Mouse (Mus musculus) ovary, postnatal 36 days (tissue): Measurements from ENCODE around the gene Scn2b.

Experiments
- DNase-seq: peaks from one replicate; pipeline ENCODE4 v3.0.0; 2022; ENCODE audit warnings: low spot score, mixed read lengths

The Scn2b gene

DNA sequence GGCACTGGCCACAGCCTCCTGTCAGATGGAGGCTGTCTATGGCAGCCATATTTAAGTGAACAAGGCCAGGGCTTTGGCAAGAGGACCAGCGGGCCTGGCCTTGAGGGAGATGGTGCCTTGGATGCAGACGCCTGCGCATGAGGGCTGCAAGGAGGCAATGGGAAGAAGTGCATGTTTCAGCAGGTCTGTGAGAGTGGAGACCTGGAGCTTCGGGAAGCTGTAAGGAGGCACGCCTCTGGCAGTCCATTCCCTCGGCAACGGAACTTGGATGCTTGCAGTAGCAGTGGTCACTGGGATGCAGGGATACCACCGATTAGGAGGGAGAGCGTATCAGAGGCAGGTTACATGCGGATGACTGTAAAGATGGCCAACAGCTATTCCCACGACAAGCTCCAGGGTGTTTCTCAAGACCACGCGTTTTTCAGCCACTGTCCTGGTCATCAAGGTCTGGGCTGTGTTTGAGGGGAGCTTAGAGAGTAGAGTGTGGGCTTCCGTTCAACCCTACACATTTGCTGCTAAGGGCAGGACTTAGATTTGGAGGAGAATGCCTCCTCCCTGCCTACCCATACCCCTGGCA is 2.5 kb downstream of the Scn2b start:
- no peak for DNase-seq

DNA sequence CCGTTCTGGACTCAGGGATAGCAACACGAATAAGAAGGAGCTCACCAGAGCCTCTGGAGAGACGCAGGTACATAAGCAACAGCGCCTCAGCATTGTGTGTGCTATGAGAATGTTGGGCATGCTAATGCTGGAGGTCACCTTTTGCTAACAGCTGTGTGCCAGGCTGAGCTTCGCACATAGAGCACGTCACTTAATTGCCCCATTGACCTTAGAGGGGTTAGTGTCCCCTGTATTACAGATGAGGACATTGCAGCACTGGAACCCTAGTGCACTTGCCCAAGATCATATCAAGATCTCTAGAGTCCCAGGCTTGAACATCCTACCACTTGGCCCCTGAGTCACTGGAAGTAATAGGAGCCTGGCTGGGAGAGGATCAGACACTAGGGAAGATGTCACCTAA is 3.0 kb downstream of the Scn2b start:
- DNase-seq, result no peak

DNA sequence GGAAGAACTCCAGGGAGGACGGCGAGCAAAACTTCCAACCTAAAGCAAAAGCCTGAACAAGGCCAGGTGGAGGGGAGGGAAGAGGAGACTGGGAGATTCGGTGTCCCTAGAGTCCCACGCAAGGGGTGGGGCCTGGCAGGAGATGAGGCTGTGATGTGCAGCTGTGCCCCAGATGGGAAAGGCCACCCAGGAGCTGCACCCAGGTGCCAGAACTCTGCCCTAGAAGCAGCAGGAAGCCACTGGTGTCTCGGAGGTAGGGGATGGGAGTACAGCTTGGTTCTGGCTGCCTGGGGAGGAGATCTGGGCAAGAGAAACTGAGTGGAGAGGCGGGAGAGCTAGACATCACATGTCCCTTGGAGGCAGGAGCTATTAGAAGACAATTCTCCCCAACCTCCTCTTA is 3.4 kb downstream of the Scn2b start:
- DNase-seq, result no peak

DNA sequence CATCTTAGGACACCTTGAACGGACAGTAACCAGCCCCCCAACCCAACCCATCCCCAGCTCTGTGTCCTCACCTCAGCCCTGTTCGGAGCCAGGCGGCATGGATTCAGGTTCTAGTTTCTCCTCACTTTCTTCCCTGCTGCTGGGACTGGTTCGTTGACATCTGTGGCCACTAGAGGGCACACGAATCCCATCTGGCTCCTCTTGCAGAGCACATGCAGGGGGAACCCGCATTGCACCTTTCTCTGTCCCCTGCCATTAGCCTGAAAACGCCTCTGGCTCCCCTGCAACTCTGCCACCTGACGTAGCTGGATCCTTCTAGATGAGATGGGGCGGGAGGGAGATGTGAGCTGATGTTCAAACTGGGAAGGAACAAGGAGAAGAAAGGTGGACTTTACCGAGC is 4.2 kb downstream of the Scn2b start:
- peak; percentile 68 for DNase-seq

DNA sequence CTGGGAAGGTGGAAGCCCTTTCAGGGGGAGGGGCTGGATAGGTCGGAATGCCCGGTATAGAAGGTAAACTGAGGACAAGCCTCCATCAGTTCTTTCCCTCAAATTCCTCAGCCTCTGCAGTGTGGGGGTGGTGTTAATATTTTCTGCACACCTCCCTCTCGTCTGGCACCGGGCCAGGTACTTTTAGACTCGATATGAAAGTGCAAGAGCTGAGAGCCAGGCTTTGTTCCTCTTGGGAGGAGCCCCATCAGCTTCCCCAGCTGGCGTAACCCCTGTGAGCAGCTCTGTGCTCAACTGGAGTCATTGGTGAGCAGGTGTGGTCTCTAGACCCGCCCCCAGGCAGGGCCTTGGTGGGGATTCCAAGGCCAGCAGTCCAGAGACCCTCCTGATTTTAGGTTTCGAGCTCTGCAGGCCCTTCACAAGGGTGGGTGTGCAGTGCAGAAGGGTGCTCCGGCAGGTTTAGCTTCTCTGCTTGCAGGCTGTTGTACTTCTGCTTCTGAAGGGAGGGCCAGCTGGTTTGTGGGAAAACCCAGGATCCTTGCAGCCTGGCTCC is 4.7 kb downstream of the Scn2b start:
- peak; percentile 25 for DNase-seq

DNA sequence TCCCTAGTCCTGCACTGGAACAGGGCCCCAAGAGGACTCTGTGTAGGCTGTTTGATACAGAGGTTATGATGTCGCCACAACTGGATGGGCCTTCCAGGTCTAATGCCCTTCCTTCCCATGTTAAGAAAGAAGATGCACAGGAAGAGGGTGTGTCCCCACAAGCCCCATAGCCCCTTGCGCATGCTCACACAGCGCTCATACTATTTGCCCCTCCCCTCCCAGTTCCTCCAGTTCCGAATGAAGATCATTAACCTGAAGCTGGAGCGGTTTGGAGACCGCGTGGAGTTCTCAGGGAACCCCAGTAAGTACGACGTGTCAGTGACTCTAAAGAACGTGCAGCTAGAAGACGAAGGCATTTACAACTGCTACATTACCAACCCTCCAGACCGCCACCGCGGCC is 7.6 kb downstream of the Scn2b start:
- DNase-seq, result no peak

DNA sequence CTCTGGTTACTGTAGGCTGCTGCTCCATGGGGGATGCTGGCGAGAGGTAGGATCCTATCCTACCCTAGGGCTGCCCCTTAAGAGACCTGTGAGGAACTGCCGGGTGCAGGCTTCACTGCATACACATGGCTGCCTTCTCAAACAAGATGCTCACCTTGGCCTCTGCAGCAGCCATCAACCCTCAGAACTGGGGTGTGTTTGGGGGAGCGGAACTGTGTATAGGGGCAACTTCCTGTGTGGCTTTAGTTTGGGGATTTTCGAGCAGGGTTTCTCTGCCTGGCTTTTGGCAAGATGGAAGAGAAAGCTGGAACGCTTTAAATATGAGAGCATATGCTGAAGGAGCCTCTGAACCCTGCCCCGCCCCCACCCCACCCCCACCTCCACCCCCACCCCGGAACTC is 9.4 kb downstream of the Scn2b start:
- DNase-seq, result no peak

DNA sequence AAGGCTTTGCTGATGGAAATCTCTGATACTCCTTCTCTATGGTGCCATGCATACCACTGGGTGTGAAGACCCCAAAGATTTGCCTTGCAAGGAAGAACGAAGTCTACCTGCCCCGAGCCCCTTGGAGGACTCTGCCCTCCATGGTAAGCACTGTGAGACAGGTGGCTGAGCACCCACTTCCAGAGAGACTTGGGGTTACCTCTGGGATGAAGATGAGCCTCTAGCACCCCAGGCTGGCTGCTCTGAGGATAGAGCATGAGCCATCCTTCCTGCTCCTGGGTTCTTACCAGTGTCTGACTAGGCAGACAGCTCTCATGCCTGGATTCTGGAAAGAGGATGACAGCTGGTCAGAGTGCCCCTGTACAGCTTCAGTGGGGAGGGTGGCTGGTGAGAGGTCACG is 12.5 kb downstream of the Scn2b start:
- no peak for DNase-seq

DNA sequence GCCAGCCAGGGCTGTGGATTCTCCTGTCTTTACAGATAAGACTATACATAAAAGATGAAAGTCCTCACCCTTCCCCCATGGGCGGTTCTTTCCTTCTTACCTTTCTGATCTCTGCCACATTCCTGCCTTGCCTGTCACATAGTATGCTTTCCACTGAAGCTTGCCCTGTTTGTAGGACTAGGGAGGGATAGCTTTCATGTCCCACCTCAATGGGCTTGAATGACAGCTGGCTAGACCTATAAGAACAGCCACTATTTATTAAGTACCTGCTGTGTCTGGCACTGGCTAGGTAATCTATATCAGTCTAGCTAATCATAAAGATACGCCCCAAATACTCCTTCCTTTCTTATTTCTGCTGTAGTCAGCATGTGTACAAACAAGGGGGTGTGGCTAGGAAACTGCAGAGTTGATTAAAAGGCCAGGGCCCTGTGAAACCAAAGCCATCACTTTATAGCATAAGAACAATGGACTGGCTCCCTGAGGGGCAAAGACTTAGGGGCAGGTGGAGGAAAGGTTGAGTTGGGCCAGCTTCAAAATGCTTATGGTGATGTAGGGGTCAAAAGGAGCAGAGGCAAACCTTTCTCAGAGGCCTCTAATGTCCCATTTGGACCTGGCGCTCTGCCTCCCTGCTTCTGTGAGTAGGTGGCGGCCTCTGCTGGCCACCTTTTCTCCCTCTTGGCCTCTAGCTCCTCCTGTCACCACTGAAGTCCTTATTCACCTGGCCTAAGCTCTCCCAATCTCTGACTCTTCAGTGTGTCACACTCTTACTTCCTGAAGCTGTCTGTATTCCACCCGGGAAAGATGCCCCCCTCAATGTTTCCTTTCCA is 16.1 kb downstream of the Scn2b start:
- peak; percentile 49 for DNase-seq

DNA sequence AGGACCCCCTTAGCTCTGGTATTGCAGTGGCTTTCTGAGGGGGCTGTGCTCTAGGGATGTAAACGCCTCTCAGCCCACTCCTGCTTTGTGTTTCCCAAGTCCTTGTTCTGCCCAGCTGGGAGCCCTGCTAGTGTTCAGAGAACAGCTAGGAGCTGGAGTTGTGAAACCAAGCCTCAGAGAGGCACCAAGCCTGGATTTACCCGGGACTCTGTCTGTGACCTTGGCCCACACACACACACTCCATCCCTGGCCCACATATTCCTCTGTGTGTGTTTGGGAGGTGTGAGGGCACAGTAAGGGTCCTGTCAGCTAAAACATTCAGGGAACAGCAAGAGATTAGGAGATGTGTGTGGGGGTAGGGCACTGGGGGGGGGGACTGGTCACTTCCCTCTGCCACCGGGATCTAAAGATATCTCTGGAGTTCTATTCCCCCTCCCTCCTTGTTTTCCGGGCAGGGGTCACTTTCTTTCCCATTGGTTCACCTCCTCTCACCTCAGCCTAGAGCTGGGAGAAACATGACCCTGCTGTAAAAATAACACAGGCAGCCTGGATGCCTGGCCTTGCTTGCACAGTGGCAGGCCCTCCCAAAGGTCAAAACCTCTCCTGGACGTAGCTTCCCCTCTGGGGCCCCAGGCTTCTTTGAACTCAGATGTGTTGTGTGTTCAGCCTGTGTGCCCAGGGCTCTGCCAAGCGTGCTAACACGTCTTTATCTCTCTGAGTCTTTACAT is 19.0 kb downstream of the Scn2b start:
- no peak for DNase-seq

DNA sequence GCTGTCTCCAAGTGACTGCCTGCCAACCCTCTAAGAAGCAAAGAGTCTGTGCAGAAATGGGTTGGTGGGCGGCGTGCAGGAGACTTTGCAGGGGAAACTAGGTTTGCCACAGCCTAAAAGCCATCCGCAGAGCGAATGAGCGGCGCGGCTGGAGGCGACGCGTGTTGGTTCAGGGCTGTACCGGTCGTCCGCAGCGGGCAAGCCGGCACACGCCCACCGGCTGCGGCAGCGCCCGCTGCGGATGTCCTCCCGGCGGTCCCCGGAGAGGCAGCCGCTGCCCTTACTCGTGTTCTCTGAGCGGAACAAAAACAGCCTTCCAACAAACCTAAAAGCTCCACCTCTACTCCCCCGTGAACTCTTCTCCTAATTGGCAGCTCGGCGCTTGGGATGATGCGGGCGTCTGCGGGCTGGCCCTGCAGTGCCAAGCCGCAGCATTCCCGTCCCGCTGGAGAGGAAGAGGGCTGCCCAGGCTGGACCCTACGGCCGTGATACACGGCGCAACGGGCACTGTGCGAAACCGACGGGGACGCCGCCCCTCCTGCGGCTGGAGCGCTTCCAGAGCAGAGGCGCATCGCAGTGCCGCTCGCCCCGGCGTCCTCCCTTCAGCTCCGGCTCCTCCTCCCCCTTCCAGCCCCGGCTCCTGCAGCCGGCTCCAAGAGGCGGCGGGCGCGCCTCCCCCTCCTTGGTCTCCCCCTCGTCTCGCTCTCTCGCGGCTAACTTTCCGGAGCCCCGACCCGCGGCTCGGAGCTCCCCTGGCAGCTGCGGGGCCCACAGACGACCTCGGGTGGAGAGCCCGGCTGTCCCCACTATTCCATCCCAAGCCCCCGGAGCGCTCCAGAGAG is 20.8 kb downstream of the Scn2b start, which contains the start of gene Scn4b:
Gene Scn4b, plus strand, starts transcription at position 205 of the 842 bp plus-strand sequence.
- peak; percentile 55 for DNase-seq

DNA sequence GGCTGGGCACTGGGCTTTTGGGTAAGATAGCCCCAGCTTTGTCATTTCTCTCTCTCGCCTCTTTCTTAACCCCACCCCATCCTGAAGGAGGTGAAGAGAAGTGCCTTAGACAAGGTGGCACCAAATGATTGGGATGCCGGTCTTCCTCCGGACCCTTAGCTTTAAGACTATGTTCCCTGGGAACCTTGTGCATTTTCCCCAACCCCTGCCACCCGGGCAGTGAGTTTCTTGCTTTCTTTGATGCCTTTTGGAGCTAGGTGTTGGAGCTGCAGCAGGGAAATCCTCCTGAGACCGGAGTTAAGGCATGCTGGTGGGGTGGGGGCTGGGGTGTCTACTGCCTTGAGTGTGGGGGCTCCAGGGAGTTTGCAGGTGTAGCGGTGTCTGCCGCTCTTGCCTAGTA is 21.5 kb downstream of the Scn2b start:
- DNase-seq, result no peak

DNA sequence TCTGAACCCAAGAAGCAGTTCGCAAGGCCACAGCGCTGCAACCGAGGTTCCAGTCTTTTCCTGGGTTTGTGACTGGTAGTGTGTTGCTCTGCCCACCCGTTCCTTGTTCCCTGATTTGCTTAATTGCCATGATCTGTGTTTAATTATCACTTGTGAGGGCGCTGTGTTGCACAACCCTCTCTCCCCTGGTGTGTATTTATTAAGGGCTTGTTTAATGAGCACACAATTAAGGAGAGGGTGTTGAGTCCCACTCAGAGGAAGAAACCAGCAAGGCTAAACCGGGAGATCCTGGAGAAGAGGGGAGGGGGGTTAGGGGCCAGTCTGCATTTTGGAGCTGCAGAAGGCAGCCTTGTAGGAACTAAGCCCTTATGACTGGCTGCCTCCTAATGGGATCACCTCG is 23.4 kb downstream of the Scn2b start:
- no peak for DNase-seq

DNA sequence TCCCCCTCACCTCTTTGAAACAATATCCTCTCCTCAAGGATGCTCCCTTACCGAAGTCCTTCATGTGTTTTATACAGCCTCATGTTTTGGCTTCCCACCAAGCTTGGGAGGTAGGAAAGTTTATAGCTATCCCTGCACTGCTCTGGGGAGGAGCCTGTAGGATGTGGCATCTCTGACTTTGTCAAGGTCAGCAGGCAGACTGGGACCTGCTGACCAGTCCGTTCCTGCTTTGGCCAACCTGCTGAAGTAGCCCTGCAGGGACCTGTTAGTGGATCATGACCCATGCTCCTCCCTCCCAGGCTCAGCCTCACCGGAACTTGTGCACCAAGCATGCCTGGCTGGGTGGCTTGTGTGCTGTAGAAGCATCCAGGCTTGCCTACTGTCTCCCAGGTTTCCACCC is 25.1 kb downstream of the Scn2b start:
- no peak for DNase-seq

DNA sequence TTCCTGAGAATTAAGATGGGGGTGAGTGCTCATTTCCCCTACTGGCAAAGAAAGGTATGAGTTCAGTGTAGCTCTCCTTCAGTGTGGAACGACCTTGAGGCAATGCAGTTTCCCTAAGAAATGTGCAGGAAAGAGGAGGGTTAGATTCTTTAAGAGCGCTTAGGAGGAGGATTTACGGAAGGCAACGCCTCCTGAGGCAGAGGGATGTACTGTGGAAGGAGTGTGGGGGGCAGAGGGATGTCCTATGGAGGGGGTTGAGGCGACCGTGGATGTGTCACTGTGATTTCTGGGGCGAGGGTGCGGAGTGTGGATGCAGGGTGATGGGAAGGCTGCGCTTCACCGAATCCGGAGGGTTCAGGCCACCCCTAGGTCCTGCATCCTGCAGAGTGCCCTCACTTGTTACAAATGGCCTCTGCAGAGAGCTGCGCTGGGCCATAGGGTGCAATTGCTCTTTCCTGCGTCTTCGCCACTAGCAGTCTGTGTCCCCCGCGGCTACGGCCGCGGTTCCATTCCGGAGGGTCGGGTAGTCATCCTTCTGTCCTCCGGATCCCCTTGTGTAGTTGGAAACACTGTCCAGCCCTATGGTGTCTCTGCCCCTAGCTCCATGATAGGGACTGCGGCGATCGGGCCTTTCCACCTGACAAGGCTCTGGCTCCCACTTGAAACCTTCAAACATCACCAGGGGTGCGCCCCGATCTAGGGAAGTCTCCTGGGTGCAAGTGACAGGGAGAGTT is 28.1 kb downstream of the Scn2b start:
- DNase-seq, result no peak

DNA sequence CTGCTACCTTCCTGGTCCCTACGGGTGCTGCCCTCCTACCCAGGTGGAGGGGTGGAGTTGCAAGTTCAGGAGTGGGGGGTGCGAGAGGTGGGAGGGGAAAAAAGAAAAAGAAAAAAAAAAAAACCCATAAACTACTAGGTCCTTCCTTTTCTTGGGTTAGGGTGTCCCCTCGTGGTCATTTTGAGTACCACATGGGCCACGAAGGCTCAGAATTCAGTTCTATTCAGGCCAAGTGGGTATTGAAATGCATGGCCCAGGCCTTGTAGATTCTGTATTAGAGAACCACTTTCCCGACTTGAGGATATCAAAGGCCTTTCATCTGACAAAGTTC is 28.6 kb downstream of the Scn2b start:
- DNase-seq, result peak; percentile 49

DNA sequence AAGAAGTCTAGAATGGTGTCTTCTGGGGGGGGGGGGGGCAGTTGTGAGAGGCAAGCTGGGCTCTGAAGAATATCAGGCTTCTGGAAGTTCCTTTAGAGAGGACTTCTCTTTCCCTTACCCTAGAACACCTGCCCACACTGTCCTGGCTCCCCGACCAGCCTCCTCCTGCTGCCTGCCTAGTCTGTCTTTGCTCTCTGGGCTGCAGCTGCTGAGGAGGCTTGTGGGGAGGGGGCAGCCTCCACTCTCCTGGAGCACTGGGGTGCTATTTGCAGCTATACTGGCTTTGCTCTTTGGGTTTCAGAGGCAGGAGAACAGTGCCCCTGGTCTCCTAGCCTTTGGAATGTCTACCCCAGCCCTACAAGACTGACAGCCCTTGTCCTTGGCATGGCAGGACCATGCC is 33.4 kb downstream of the Scn2b start:
- DNase-seq, result no peak

DNA sequence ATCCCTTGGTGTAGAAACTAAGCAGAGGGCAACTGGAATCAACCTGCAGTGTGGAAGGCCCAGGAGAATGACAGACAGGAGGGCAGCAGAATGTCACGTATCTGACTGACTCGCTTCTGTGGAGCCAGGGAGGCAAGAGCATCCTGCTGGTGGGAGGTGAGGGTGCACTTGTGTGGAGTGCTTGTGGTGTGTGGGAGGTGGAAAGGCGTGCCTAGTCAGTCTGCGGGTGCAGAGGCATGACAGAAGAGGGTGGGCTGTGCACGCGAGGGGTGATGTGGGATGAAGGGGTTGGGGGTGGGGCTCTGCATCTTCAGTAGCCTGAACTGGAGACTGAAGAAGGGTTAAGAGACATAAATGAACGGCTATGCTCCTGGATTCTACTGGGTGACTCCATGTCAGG is 35.8 kb downstream of the Scn2b start:
- DNase-seq, result no peak

DNA sequence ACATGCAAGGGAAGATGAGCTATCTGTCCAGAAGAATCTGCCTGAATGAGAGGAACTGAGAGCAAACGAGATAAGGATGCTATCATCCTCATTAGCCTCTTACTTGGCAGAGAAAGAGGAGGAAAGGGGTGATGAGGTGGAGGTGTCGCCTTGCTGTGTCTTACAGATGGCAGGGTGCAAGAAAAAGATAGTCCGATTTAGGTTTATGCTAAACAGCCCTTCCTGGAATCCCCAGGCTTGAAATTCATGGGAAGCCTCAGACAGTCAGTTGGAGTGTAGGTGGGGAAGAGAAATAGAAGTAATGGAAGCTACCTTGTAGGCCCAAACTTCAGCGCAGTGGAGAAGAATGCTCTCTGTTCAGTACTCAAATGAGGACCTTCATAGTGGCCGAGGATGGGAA is 50.3 kb downstream of the Scn2b start:
- DNase-seq, result no peak

DNA sequence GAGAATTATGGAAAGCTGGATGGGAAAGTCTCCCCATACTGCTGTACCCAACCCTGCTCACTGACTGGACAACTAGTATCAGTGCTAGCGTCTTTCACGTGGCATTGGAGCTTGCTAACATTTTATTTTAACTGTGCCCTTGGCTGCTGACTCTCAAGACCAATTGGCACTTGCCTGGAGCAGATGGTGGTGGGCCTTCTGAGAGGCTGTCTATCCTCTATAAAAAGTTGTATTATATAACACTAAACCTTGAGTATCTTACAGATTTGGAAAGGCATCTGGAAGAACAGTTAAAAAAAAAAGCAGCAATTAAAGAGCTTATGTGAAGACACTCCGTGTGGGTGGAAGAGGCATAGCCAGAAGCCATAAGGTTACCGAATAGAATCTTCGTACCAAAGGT is 52.6 kb downstream of the Scn2b start:
- DNase-seq, result no peak

DNA sequence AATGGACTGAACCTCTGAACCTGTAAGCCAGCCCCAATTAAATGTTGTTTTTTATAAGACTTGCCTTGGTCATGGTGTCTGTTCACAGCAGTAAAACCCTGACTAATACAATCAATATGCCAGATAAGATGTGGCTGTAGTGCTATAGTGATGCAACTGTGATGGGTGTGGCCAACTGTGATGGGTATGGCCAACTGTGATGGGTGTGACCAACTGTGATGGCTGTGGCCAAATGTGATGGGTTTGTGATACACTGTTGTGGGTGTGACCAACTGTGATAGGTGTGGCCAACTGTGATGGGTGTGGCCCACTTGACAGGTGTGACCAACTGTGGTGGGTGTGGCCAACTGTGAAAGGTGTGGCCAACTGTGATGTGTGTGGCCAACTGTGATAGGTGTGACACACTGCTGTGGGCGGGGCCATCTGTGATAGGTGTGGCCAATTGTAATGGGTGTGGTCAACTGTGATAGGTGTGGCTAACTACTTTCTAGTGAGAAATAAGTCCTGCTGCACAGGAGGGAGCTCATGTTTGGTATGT is 53.6 kb downstream of the Scn2b start:
- no peak for DNase-seq
